Mouse (Mus musculus): Measurements from ENCODE around the gene Sdhc.
"Not testable (repeated sequence)": the region's sequence is repeated elsewhere in the genome, so short reads cannot be mapped to it uniquely, and the experiment has no call there.

The Sdhc gene

GRCm38 (mm10) chr1:171079825-171080224 lies 70.6 kb downstream of the Sdhc start:
- not testable (repeated sequence) for DNase-seq (ENCODE audit: low read depth, low spot score)

- DNase-seq (ENCODE audit: low read depth, low spot score): not testable (repeated sequence)
These were observed 71.1 kb downstream of the Sdhc start for GRCm38 (mm10) chr1:171079345-171079744.

- DNase-seq (ENCODE audit: low read depth, low spot score): not testable (repeated sequence)
These were observed 72.0 kb downstream of the Sdhc start for GRCm38 (mm10) chr1:171078419-171078818.

- not testable (repeated sequence) for DNase-seq (ENCODE audit: low read depth, low spot score)
These were observed 72.4 kb downstream of the Sdhc start for GRCm38 (mm10) chr1:171077955-171078354.

GRCm38 (mm10) chr1:171077192-171077591 lies 73.2 kb downstream of the Sdhc start:
- not testable (repeated sequence) for DNase-seq (ENCODE audit: low read depth, low spot score)
